10 mouse cellular contexts compared by ENCODE assay signal in the genomic region with DNA sequence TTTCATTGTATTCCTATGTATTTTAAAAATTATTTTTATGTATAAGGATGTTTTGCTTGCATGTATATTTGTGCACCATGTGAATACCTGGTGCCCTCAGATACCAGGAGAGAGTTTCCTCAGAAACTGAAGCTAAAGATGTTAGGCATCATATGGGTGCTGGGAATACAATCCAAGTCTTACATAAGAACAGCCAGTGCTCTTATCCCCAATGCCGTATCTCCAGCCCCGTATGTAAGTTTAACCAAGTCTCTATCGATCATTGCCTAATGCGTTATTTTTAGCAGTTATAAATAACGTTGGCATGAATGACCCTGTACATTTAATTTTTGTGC. TPM values are rescaled to one million over a fixed set of nuclear protein-coding genes. Genes with fewer than 3 reads are reported as not detected.
DNase-seq lines count a peak whose midpoint lies in the region; ATAC-seq and TF ChIP-seq lines count a peak whose summit lies in the region.
"Had no signal": no experiment of that assay in that cellular context is flagged by ENCODE, and none has a peak within 500 bp of the region (broad histone marks: within the 10 kb centered on the region; RNA-seq: fewer than 3 reads in every experiment).

No protein-coding gene starts in this region.

- peaks cover 50% of the 10 kb centered on the region for H3K36me3 ChIP-seq in forebrain, embryonic 10.5 days (replicated peaks)
- H3K36me3 ChIP-seq in forebrain, embryonic 14.5 days (ENCODE audit: control insufficient read depth, insufficient read depth, low read length): peaks cover 40% of the 10 kb centered on the region
- H3K36me3 ChIP-seq in forebrain, postnatal 0 days (ENCODE audit: insufficient read depth): peaks cover 44% of the 10 kb centered on the region
- peaks cover 58% of the 10 kb centered on the region for H3K36me3 ChIP-seq in liver, embryonic 13.5 days

- H3K27me3 ChIP-seq in forebrain, embryonic 10.5 days (ENCODE audit: poor library complexity, severe bottlenecking): no peaks in the 10 kb centered on the region
- no peaks in the 10 kb centered on the region for H3K27me3 ChIP-seq in forebrain, embryonic 14.5 days (replicated peaks; ENCODE audit: control insufficient read depth, insufficient read depth, low read length)
- H3K27me3 ChIP-seq in forebrain, postnatal 0 days (ENCODE audit: insufficient read depth, low read length): no peaks in the 10 kb centered on the region
- H3K27me3 ChIP-seq in liver, embryonic 13.5 days: no peaks in the 10 kb centered on the region

- H3K4me1 ChIP-seq in forebrain, embryonic 10.5 days: peaks cover 16% of the 10 kb centered on the region
- no peaks in the 10 kb centered on the region for H3K4me1 ChIP-seq in forebrain, embryonic 14.5 days (ENCODE audit: control insufficient read depth, insufficient read depth, low read length)
- peaks cover 9% of the 10 kb centered on the region for H3K4me1 ChIP-seq in forebrain, postnatal 0 days (ENCODE audit: insufficient read depth)
- peaks cover 22% of the 10 kb centered on the region for H3K4me1 ChIP-seq in liver, embryonic 13.5 days (replicated peaks)

- DNase-seq in forebrain, embryonic 10.5 days (ENCODE audit: extremely low spot score, low spot score): no peak
- no peak for DNase-seq in forebrain, embryonic 14.5 days (ENCODE audit: low spot score)
- DNase-seq in forebrain, postnatal 0 days: no peak
- DNase-seq in liver, embryonic 13.5 days: no peak
- DNase-seq in thymus, adult 18-20 months: no peak
- DNase-seq in frontal cortex, postnatal 10 days (ENCODE audit: low spot score in 2 of 2): no peak
- no peak for DNase-seq in embryo, embryonic 11 days

- no peak overlapping the region; the same call in 1 of the 2 replicates for H3K9ac ChIP-seq in forebrain, embryonic 14.5 days (ENCODE audit: low read length)
- H3K9ac ChIP-seq in forebrain, postnatal 0 days: no peak overlapping the region
- no peak overlapping the region for H3K9ac ChIP-seq in liver, embryonic 13.5 days

- H3K27ac ChIP-seq in forebrain, embryonic 10.5 days: peak overlapping the region; percentile 60; the same call in 1 of the 2 replicates
- H3K27ac ChIP-seq in forebrain, embryonic 14.5 days (ENCODE audit: low read depth, low read length): no peak overlapping the region
- H3K27ac ChIP-seq in forebrain, postnatal 0 days (ENCODE audit: low read depth, low read length): no peak overlapping the region
- no peak overlapping the region for H3K27ac ChIP-seq in liver, embryonic 13.5 days

- WGBS in forebrain, embryonic 10.5 days: 31% methylated on average over 5 of the region's 5 CpGs
- WGBS in forebrain, embryonic 14.5 days: 28% methylated on average over 5 of the region's 5 CpGs
- WGBS in forebrain, postnatal 0 days: 29% methylated on average over 5 of the region's 5 CpGs
- WGBS in liver, embryonic 13.5 days (ENCODE audit: insufficient replicate concordance): 27% methylated on average over 5 of the region's 5 CpGs

- no peak for TF ChIP-seq CTCF in forebrain, postnatal 0 days (IDR thresholded peaks at IDR 0.05; ENCODE audit: low read depth)

- no peaks in the 10 kb centered on the region for H3K9me3 ChIP-seq in forebrain, embryonic 10.5 days
- H3K9me3 ChIP-seq in forebrain, embryonic 14.5 days (replicated peaks; ENCODE audit: control insufficient read depth, low read length): no peaks in the 10 kb centered on the region
- no peaks in the 10 kb centered on the region for H3K9me3 ChIP-seq in forebrain, postnatal 0 days (ENCODE audit: low read length)
- no peaks in the 10 kb centered on the region for H3K9me3 ChIP-seq in liver, embryonic 13.5 days (replicated peaks)

- no peak overlapping the region for H3K4me2 ChIP-seq in forebrain, embryonic 14.5 days (ENCODE audit: low read length)
- peak overlapping the region; percentile 78 for H3K4me2 ChIP-seq in forebrain, postnatal 0 days (ENCODE audit: low read depth)
- peak overlapping the region; percentile 15; the same call in 1 of the 2 replicates for H3K4me2 ChIP-seq in liver, embryonic 13.5 days

- H3K4me3 ChIP-seq in forebrain, embryonic 10.5 days: peak overlapping the region; percentile 100
- no peak overlapping the region; the same call in 1 of the 2 replicates for H3K4me3 ChIP-seq in forebrain, embryonic 14.5 days (ENCODE audit: low read depth, low read length)
- H3K4me3 ChIP-seq in forebrain, postnatal 0 days (ENCODE audit: low read depth, low read length): peak overlapping the region; percentile 73; the same call in 1 of the 2 replicates
- peak overlapping the region; percentile 91 for H3K4me3 ChIP-seq in liver, embryonic 13.5 days (replicated peaks)

- ATAC-seq in forebrain, embryonic 14.5 days: no peak
- ATAC-seq in CD4-positive, CD25-positive, alpha-beta regulatory T cell, adult 4 months: peak; percentile 24
- ATAC-seq in forebrain, postnatal 0 days: peak; percentile 14; the same call in 1 of the 2 replicates
- ATAC-seq in liver, embryonic 13.5 days (ENCODE audit: low read depth): no peak

RNA-seq across cellular contexts. Expression of a gene that starts 0.3 kb away (rescaled TPM):
- 176 and 179 TPM in 2 replicates for polyA plus RNA-seq in forebrain, embryonic 10.5 days (2016; fragmentation: Nextera tagmentation; extraction: Ambion mirVana)
- polyA plus RNA-seq in forebrain, embryonic 14.5 days (2014; fragmentation: Nextera tagmentation; extraction: Ambion mirVana): 163 and 174 TPM in 2 replicates
- polyA plus RNA-seq in CD4-positive, CD25-positive, alpha-beta regulatory T cell, adult 4 months (2017; shearing (Covaris generic)): 100 to 1,000 TPM in 1 of 2 experiments, 10 to 100 TPM in 1; 87.2 to 106 TPM
- 59.5 and 82.7 TPM in 2 replicates for total RNA-seq in forebrain, postnatal 0 days (2014; rRNA removed)
- polyA plus RNA-seq in forebrain, postnatal 0 days (2015; fragmentation: Nextera tagmentation; extraction: Ambion mirVana): 101 and 119 TPM in 2 replicates
- 94.5 and 95.3 TPM in 2 replicates for polyA plus RNA-seq in liver, embryonic 13.5 days (2015; fragmentation: Nextera tagmentation; extraction: Ambion mirVana)

RNA-seq across cellular contexts. Expression of a gene that starts 18.8 kb away (rescaled TPM):
- 178 and 180 TPM in 2 replicates for polyA plus RNA-seq in forebrain, embryonic 10.5 days (2016; fragmentation: Nextera tagmentation; extraction: Ambion mirVana)
- polyA plus RNA-seq in forebrain, embryonic 14.5 days (2014; fragmentation: Nextera tagmentation; extraction: Ambion mirVana): 124 and 147 TPM in 2 replicates
- 100 to 1,000 TPM in 1 of 2 experiments, 10 to 100 TPM in 1; 79.2 to 108 TPM for polyA plus RNA-seq in CD4-positive, CD25-positive, alpha-beta regulatory T cell, adult 4 months (2017; shearing (Covaris generic))
- 50.1 and 51.1 TPM in 2 replicates for total RNA-seq in forebrain, postnatal 0 days (2014; rRNA removed)
- polyA plus RNA-seq in forebrain, postnatal 0 days (2015; fragmentation: Nextera tagmentation; extraction: Ambion mirVana): 108 and 120 TPM in 2 replicates
- polyA plus RNA-seq in liver, embryonic 13.5 days (2015; fragmentation: Nextera tagmentation; extraction: Ambion mirVana): 66.7 and 68.0 TPM in 2 replicates

RNA-seq across cellular contexts. Expression of a gene that starts 18.9 kb away (rescaled TPM):
- 51.1 and 56.6 TPM in 2 replicates for polyA plus RNA-seq in forebrain, embryonic 10.5 days (2016; fragmentation: Nextera tagmentation; extraction: Ambion mirVana)
- 63.1 TPM in 2 replicates for polyA plus RNA-seq in forebrain, embryonic 14.5 days (2014; fragmentation: Nextera tagmentation; extraction: Ambion mirVana)
- 10 to 100 TPM; 45.6 to 67.5 TPM for polyA plus RNA-seq in CD4-positive, CD25-positive, alpha-beta regulatory T cell, adult 4 months (2017; shearing (Covaris generic))
- total RNA-seq in forebrain, postnatal 0 days (2014; rRNA removed): 87.3 and 89.6 TPM in 2 replicates
- polyA plus RNA-seq in forebrain, postnatal 0 days (2015; fragmentation: Nextera tagmentation; extraction: Ambion mirVana): 45.4 and 52.6 TPM in 2 replicates
- 51.4 and 51.5 TPM in 2 replicates for polyA plus RNA-seq in liver, embryonic 13.5 days (2015; fragmentation: Nextera tagmentation; extraction: Ambion mirVana)

RNA-seq across cellular contexts. Expression of a gene that starts 19.2 kb away (rescaled TPM):
- 14.4 and 14.9 TPM in 2 replicates for polyA plus RNA-seq in forebrain, embryonic 10.5 days (2016; fragmentation: Nextera tagmentation; extraction: Ambion mirVana)
- polyA plus RNA-seq in forebrain, embryonic 14.5 days (2014; fragmentation: Nextera tagmentation; extraction: Ambion mirVana): 42.6 and 54.7 TPM in 2 replicates
- polyA plus RNA-seq in CD4-positive, CD25-positive, alpha-beta regulatory T cell, adult 4 months (2017; shearing (Covaris generic)): 1 to 10 TPM in 1 of 2 experiments, under 1 TPM in 1; 0.92 to 1.1 TPM
- total RNA-seq in forebrain, postnatal 0 days (2014; rRNA removed): 123 and 171 TPM in 2 replicates
- 97.5 and 117 TPM in 2 replicates for polyA plus RNA-seq in forebrain, postnatal 0 days (2015; fragmentation: Nextera tagmentation; extraction: Ambion mirVana)
- 9.3 and 9.8 TPM in 2 replicates for polyA plus RNA-seq in liver, embryonic 13.5 days (2015; fragmentation: Nextera tagmentation; extraction: Ambion mirVana)

RNA-seq across cellular contexts. Expression of a gene that starts 46.7 kb away (rescaled TPM):
- polyA plus RNA-seq in forebrain, embryonic 10.5 days (2016; fragmentation: Nextera tagmentation; extraction: Ambion mirVana): not detected in 2 replicates
- polyA plus RNA-seq in forebrain, embryonic 14.5 days (2014; fragmentation: Nextera tagmentation; extraction: Ambion mirVana): 0.63 TPM in 1 of 2 replicates, not detected in the other
- not detected for polyA plus RNA-seq in CD4-positive, CD25-positive, alpha-beta regulatory T cell, adult 4 months (2017; shearing (Covaris generic))
- not detected in 2 replicates for total RNA-seq in forebrain, postnatal 0 days (2014; rRNA removed)
- polyA plus RNA-seq in forebrain, postnatal 0 days (2015; fragmentation: Nextera tagmentation; extraction: Ambion mirVana): 4.7 and 5.0 TPM in 2 replicates
- 0.36 and 0.48 TPM in 2 replicates for polyA plus RNA-seq in liver, embryonic 13.5 days (2015; fragmentation: Nextera tagmentation; extraction: Ambion mirVana)
- total RNA-seq: adrenal gland, postnatal 14 days; gastrocnemius, postnatal 14 days had no signal

Comparison
In these comparisons a context has a peak if more than half of its experiments do, and no peak if none do; other contexts are left out.
1. ATAC-seq: peak in CD4-positive, CD25-positive, alpha-beta regulatory T cell, adult 4 months (single experiment) and forebrain, postnatal 0 days (single experiment); none in forebrain, embryonic 14.5 days (single experiment) and liver, embryonic 13.5 days (single experiment).